21 mouse cellular contexts compared by ENCODE assay signal in genomic region chr4:40299169-40299568, GRCm38 (mm10). TPM values are rescaled to one million over a fixed set of nuclear protein-coding genes. Genes with fewer than 3 reads are reported as not detected.
DNase-seq lines count a peak whose midpoint lies in the region; ATAC-seq and TF ChIP-seq lines count a peak whose summit lies in the region.
"Had no signal": no experiment of that assay in that cellular context is flagged by ENCODE, and none has a peak within 500 bp of the region (broad histone marks: within the 10 kb centered on the region; RNA-seq: fewer than 3 reads in every experiment).

No protein-coding gene starts in this region.

- H3K4me1 ChIP-seq in liver, embryonic 11.5 days (replicated peaks; ENCODE audit: control insufficient read depth, insufficient read depth, low read length), result no peaks in the 10 kb centered on the region
- no peaks in the 10 kb centered on the region for H3K4me1 ChIP-seq in liver, postnatal 0 days (ENCODE audit: insufficient read depth)
- H3K4me1 ChIP-seq: embryonic facial prominence, embryonic 15.5 days; hindbrain, embryonic 12.5 days had no signal

- no peak overlapping the region for H3K9ac ChIP-seq in liver, embryonic 11.5 days (ENCODE audit: low read depth, low read length)
- H3K9ac ChIP-seq in liver, postnatal 0 days (replicated peaks), result no peak overlapping the region
- H3K9ac ChIP-seq: embryonic facial prominence, embryonic 15.5 days; forebrain, embryonic 15.5 days; heart, embryonic 13.5 days; hindbrain, embryonic 12.5 days had no signal

- no peak for TF ChIP-seq EP300 in liver, postnatal 0 days (IDR thresholded peaks at IDR 0.05; ENCODE audit: low read depth)

- H3K4me2 ChIP-seq in liver, embryonic 11.5 days, result no peak overlapping the region
- H3K4me2 ChIP-seq in liver, postnatal 0 days (ENCODE audit: low read depth, low read length), result no peak overlapping the region
- H3K4me2 ChIP-seq: embryonic facial prominence, embryonic 15.5 days; forebrain, embryonic 15.5 days; heart, embryonic 13.5 days; hindbrain, embryonic 12.5 days had no signal

- no peak for DNase-seq in liver, embryonic 11.5 days (ENCODE audit: low spot score)
- DNase-seq in liver, postnatal 0 days, result no peak
- peak; percentile 81 for DNase-seq in 416B (ENCODE audit: low read depth)
- DNase-seq in gastrocnemius, adult 18-20 months (ENCODE audit: low spot score), result no peak
- DNase-seq in heart, postnatal 36 days, result no peak
- DNase-seq: adrenal gland, adult 2 months; adrenal gland, postnatal 25 days; cerebellum, adult 18-20 months; cerebellum, postnatal 10 days; embryo, embryonic 11 days; gastrocnemius, postnatal 14 days; heart, postnatal 4 days had no signal

- H3K36me3 ChIP-seq in liver, embryonic 11.5 days (ENCODE audit: control insufficient read depth, insufficient read depth, low read length), result no peaks in the 10 kb centered on the region
- no peaks in the 10 kb centered on the region for H3K36me3 ChIP-seq in liver, postnatal 0 days (replicated peaks; ENCODE audit: insufficient read depth, low read length)
- H3K36me3 ChIP-seq: embryonic facial prominence, embryonic 15.5 days; forebrain, embryonic 10.5 days; forebrain, embryonic 15.5 days; heart, embryonic 13.5 days; hindbrain, embryonic 12.5 days had no signal

- no peak overlapping the region for H3K4me3 ChIP-seq in liver, embryonic 11.5 days (ENCODE audit: low read depth, low read length)
- H3K4me3 ChIP-seq in liver, postnatal 0 days (ENCODE audit: low read depth, low read length), result no peak overlapping the region
- H3K4me3 ChIP-seq: embryonic facial prominence, embryonic 15.5 days; erythroblast, embryonic 14.5 days; forebrain, embryonic 10.5 days; forebrain, embryonic 15.5 days; heart, embryonic 13.5 days; hindbrain, embryonic 12.5 days had no signal

- no peak for TF ChIP-seq CTCF in liver, postnatal 0 days (IDR thresholded peaks at IDR 0.05; ENCODE audit: low read depth)

- ATAC-seq in liver, embryonic 11.5 days (replicated peaks; ENCODE audit: low FRiP score), result peak; percentile 39; the same call in 1 of the 2 replicates
- ATAC-seq in liver, postnatal 0 days, result no peak
- peak; percentile 44 for ATAC-seq in granulocyte monocyte progenitor cell, adult 5-6 weeks (replicated peaks; ENCODE audit: poor library complexity, severe bottlenecking)
- ATAC-seq in megakaryocyte-erythroid progenitor cell, adult 5-6 weeks (replicated peaks; ENCODE audit: low FRiP score, low TSS enrichment, poor library complexity, severe bottlenecking), result peak; percentile 75
- ATAC-seq: forebrain, embryonic 15.5 days; hindbrain, postnatal 0 days had no signal

- no peak overlapping the region for H3K27ac ChIP-seq in liver, embryonic 11.5 days (ENCODE audit: low read depth, low read length)
- no peak overlapping the region for H3K27ac ChIP-seq in liver, postnatal 0 days (ENCODE audit: low read depth)
- H3K27ac ChIP-seq: embryonic facial prominence, embryonic 15.5 days; forebrain, embryonic 10.5 days; forebrain, embryonic 15.5 days; heart, embryonic 13.5 days; hindbrain, embryonic 12.5 days; hindbrain, postnatal 0 days had no signal

- peaks cover 3% of the 10 kb centered on the region; the same call in 1 of the 2 replicates for H3K9me3 ChIP-seq in liver, embryonic 11.5 days (ENCODE audit: control insufficient read depth, low read length)
- H3K9me3 ChIP-seq in liver, postnatal 0 days (ENCODE audit: low read length), result peaks cover 6% of the 10 kb centered on the region; the same call in 1 of the 2 replicates
- H3K9me3 ChIP-seq: embryonic facial prominence, embryonic 15.5 days; forebrain, embryonic 15.5 days had no signal

- intact Hi-C loops in heart, postnatal 36 days (cut with DNase I), result no loop called here

- no peaks in the 10 kb centered on the region for H3K27me3 ChIP-seq in liver, embryonic 11.5 days (replicated peaks; ENCODE audit: control insufficient read depth, insufficient read depth, low read length)
- no peaks in the 10 kb centered on the region; the same call in 1 of the 2 replicates for H3K27me3 ChIP-seq in liver, postnatal 0 days (ENCODE audit: insufficient read depth, low read length)
- H3K27me3 ChIP-seq: embryonic facial prominence, embryonic 15.5 days; forebrain, embryonic 15.5 days had no signal

- 39% methylated on average over 5 of the region's 5 CpGs for WGBS in liver, embryonic 11.5 days
- WGBS in liver, postnatal 0 days (ENCODE audit: insufficient replicate concordance), result 42% methylated on average over 5 of the region's 5 CpGs

RNA-seq across cellular contexts. Expression of gene Ndufb6, which starts 19.9 kb away (rescaled TPM):
- 292 and 305 TPM in 2 replicates for polyA plus RNA-seq in liver, embryonic 11.5 days (2014; fragmentation: Nextera tagmentation; extraction: Ambion mirVana)
- 294 and 307 TPM in 2 replicates for polyA plus RNA-seq in liver, postnatal 0 days (2015; fragmentation: Nextera tagmentation; extraction: Ambion mirVana)
- 158 and 183 TPM in 2 replicates for total RNA-seq in granulocyte monocyte progenitor cell, adult 5-6 weeks (2014; fragmentation: Nextera tagmentation)
- 46.9 and 72.7 TPM in 2 replicates for total RNA-seq in granulocyte monocyte progenitor cell, adult 5-6 weeks (2017)
- 164 and 196 TPM in 2 replicates for total RNA-seq in megakaryocyte-erythroid progenitor cell, adult 5-6 weeks (2014; fragmentation: Nextera tagmentation)
- 67.9 and 81.9 TPM in 2 replicates for total RNA-seq in megakaryocyte-erythroid progenitor cell, adult 5-6 weeks (2017)
- 100 to 1,000 TPM; 251 to 279 TPM for total RNA-seq in gastrocnemius, adult 18-20 months (2021)
- 100 to 1,000 TPM; 484 to 546 TPM for total RNA-seq in heart, postnatal 36 days (2021)

RNA-seq across cellular contexts. Expression of gene Topors, which starts 29.5 kb away (rescaled TPM):
- polyA plus RNA-seq in liver, embryonic 11.5 days (2014; fragmentation: Nextera tagmentation; extraction: Ambion mirVana), result 38.4 and 38.5 TPM in 2 replicates
- polyA plus RNA-seq in liver, postnatal 0 days (2015; fragmentation: Nextera tagmentation; extraction: Ambion mirVana), result 10.4 and 12.0 TPM in 2 replicates
- 37.2 and 41.3 TPM in 2 replicates for total RNA-seq in granulocyte monocyte progenitor cell, adult 5-6 weeks (2014; fragmentation: Nextera tagmentation)
- total RNA-seq in granulocyte monocyte progenitor cell, adult 5-6 weeks (2017), result 93.1 and 94.7 TPM in 2 replicates
- 27.1 and 41.9 TPM in 2 replicates for total RNA-seq in megakaryocyte-erythroid progenitor cell, adult 5-6 weeks (2014; fragmentation: Nextera tagmentation)
- 88.1 and 96.6 TPM in 2 replicates for total RNA-seq in megakaryocyte-erythroid progenitor cell, adult 5-6 weeks (2017)
- total RNA-seq in gastrocnemius, adult 18-20 months (2021), result 1 to 10 TPM; 7.2 to 7.7 TPM
- 10 to 100 TPM; 11.2 to 12.7 TPM for total RNA-seq in heart, postnatal 36 days (2021)

RNA-seq across cellular contexts. Expression of gene Smim27, which starts 29.8 kb away (rescaled TPM):
- polyA plus RNA-seq in liver, embryonic 11.5 days (2014; fragmentation: Nextera tagmentation; extraction: Ambion mirVana), result 21.1 and 25.0 TPM in 2 replicates
- 35.8 and 39.2 TPM in 2 replicates for polyA plus RNA-seq in liver, postnatal 0 days (2015; fragmentation: Nextera tagmentation; extraction: Ambion mirVana)
- total RNA-seq in granulocyte monocyte progenitor cell, adult 5-6 weeks (2014; fragmentation: Nextera tagmentation), result 20.5 and 35.3 TPM in 2 replicates
- 1.4 and 8.9 TPM in 2 replicates for total RNA-seq in granulocyte monocyte progenitor cell, adult 5-6 weeks (2017)
- total RNA-seq in megakaryocyte-erythroid progenitor cell, adult 5-6 weeks (2014; fragmentation: Nextera tagmentation), result 7.4 and 26.3 TPM in 2 replicates
- total RNA-seq in megakaryocyte-erythroid progenitor cell, adult 5-6 weeks (2017), result 6.0 and 6.9 TPM in 2 replicates
- 10 to 100 TPM; 45.8 to 47.7 TPM for total RNA-seq in gastrocnemius, adult 18-20 months (2021)
- 10 to 100 TPM; 42.8 to 49.0 TPM for total RNA-seq in heart, postnatal 36 days (2021)

RNA-seq across cellular contexts. Expression of gene Ddx58, which starts 59.5 kb away (rescaled TPM):
- 2.5 and 2.9 TPM in 2 replicates for polyA plus RNA-seq in liver, embryonic 11.5 days (2014; fragmentation: Nextera tagmentation; extraction: Ambion mirVana)
- 8.2 and 9.3 TPM in 2 replicates for polyA plus RNA-seq in liver, postnatal 0 days (2015; fragmentation: Nextera tagmentation; extraction: Ambion mirVana)
- total RNA-seq in granulocyte monocyte progenitor cell, adult 5-6 weeks (2014; fragmentation: Nextera tagmentation), result 9.3 and 14.1 TPM in 2 replicates
- total RNA-seq in granulocyte monocyte progenitor cell, adult 5-6 weeks (2017), result 5.4 and 10.7 TPM in 2 replicates
- total RNA-seq in megakaryocyte-erythroid progenitor cell, adult 5-6 weeks (2014; fragmentation: Nextera tagmentation), result 11.3 and 14.2 TPM in 2 replicates
- total RNA-seq in megakaryocyte-erythroid progenitor cell, adult 5-6 weeks (2017), result 18.9 and 20.2 TPM in 2 replicates
- 1 to 10 TPM; 1.6 to 2.8 TPM for total RNA-seq in gastrocnemius, adult 18-20 months (2021)
- 10 to 100 TPM in 1 of 2 experiments, 1 to 10 TPM in 1; 8.0 to 10.3 TPM for total RNA-seq in heart, postnatal 36 days (2021)
